Mouse (Mus musculus) limb, embryonic 12.5 days (tissue): ENCODE measurements around the gene Slc12a8. TPM values are rescaled to one million over a fixed set of nuclear protein-coding genes. Genes with fewer than 3 reads are reported as not detected.
A peak's percentile ranks its signal among the peaks of the same experiment; 100 is the strongest.

Experiments
- ATAC-seq: fragments of 200-750 bp; cut with Nextera tagmentation; 2 replicates; pipeline ENCODE4 v1.8.0; 2017; ENCODE audit warnings: low read depth, moderate TSS enrichment; ENCODE audit not compliant: insufficient number of reproducible peaks, insufficient read depth, low FRiP score, low TSS enrichment
- H3K27ac ChIP-seq: fragments of 300-500 bp; sonication (generic); 2 replicates; pipeline ENCODE4 v1.5.1; 2016; ENCODE audit warnings: mild to moderate bottlenecking, moderate library complexity
- H3K27me3 ChIP-seq: fragments of 300-500 bp; sonication (generic); 2 replicates; pipeline ENCODE4 v1.6.1; 2016; ENCODE audit warnings: mild to moderate bottlenecking, moderate library complexity
- H3K36me3 ChIP-seq: fragments of 300-500 bp; sonication (generic); 2 replicates; pipeline ENCODE4 v1.6.1; 2016; ENCODE audit warnings: mild to moderate bottlenecking, moderate library complexity
- H3K4me1 ChIP-seq: fragments of 300-500 bp; sonication (generic); replicated peaks from 2 replicates; pipeline ENCODE4 v1.6.1; 2016
- H3K4me2 ChIP-seq: fragments of 300-500 bp; sonication (generic); 2 replicates; pipeline ENCODE4 v1.6.1; 2016; ENCODE audit warnings: mild to moderate bottlenecking, moderate library complexity
- H3K4me3 ChIP-seq: fragments of 300-500 bp; sonication (generic); replicated peaks from 2 replicates; pipeline ENCODE4 v1.5.1; 2016; ENCODE audit warnings: mild to moderate bottlenecking
- H3K9ac ChIP-seq: fragments of 300-500 bp; sonication (generic); replicated peaks from 2 replicates; pipeline ENCODE4 v1.6.1; 2016; ENCODE audit warnings: mild to moderate bottlenecking, moderate library complexity
- H3K9me3 ChIP-seq: fragments of 300-500 bp; sonication (generic); 2 replicates; pipeline ENCODE4 v1.6.1; 2016; ENCODE audit warnings: mild to moderate bottlenecking, moderate library complexity
- WGBS: fragments of 180-500 bp; shearing (Covaris S2); methylation state at CpG from one replicate; pipeline ENCODE4 v1.1.7; 2016; 5-methylcytosine and 5-hydroxymethylcytosine counted together
- polyA plus RNA-seq: library from polyadenylated mRNA; unstranded; fragments of >200 nt; fragmentation: Nextera tagmentation; extraction: Ambion mirVana; gene quantifications from 2 replicates; pipeline ENCODE4 v1.2.1, GENCODE M21; 2016

Gene Slc12a8
- polyA plus RNA-seq, 1 experiment from 2014 or later: 0.45 TPM

DNA sequence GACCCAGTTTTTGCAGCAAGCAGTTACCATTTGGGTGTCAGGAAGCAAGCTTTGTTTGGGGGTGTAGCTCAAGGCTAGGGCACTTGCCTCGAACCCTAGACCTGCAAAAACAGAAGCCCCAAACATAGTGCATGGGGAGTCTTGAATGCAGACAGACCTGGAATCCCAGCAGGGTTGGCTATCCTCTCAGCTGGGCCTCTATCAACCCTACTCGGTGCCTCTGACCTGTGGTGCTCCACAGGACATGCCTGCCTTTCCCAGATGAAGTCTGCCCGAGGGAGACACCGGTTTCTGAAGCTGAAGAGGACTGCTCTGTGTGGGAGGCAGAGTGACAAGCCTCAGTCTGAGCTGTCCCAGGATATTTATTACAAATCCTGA lies 67.9 kb downstream of the Slc12a8 start:
- ATAC-seq: 0 out of 2 replicates have a peak, but pooled peaks have one; percentile 13
- no peak overlapping the region for H3K4me2 ChIP-seq

DNA sequence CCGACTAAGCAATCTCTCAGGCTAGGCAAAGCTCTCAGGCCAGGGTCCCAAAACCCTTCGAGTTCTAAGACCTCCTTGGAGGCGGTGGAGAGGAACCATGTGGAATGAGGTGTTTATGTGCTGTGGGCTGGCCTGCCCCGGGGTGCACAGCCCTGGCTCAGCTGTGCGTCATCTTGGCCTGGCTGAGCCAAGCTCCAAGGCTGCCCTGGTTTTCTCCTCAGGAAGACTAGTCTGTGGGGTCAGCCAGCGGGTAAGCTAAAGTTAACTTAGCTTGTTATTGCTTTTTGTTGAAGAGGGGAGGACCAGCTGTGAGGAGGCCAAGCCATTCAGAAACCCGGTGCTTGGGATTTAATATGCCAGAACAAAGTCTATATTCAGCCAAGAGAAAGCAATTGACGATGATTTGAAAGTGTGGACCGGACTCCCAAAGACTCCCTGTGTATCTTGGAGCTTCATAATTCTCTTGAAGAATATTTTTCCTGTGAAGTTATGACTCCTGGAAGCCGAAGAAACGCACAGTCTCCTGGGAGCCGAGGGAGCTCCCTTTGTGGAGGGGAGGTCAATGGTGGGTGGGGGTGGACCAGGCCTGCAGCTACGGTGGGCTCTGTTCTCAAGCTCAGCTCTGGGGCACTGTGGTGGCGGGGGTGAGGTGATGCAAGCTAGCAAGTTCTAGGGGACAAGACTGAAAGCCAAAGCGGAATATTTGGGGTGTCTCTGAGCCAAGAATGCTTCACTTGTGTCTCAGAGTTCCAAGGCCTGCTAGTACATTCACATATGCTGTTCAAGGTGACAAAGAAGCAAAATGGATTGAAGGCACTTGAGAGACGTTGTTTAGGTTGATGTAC lies 70.4 kb downstream of the Slc12a8 start:
- no peaks in the 10 kb centered on the region for H3K9me3 ChIP-seq
- H3K4me1 ChIP-seq: peaks cover 49% of the 10 kb centered on the region
- no peak overlapping the region for H3K4me3 ChIP-seq
- no peak overlapping the region for H3K4me2 ChIP-seq
- WGBS: 60% methylated on average over 16 of the region's 16 CpGs
- ATAC-seq: peak; percentile 45
- H3K9ac ChIP-seq: no peak overlapping the region
- H3K27me3 ChIP-seq: no peaks in the 10 kb centered on the region
- peak overlapping the region; percentile 64; the same call in 1 of the 2 replicates for H3K27ac ChIP-seq
- H3K36me3 ChIP-seq: no peaks in the 10 kb centered on the region

More for the DNA sequence above, 67.9 kb downstream of the Slc12a8 start:
- no peak overlapping the region; the same call in 1 of the 2 replicates for H3K9ac ChIP-seq
- H3K4me3 ChIP-seq: no peak overlapping the region
- H3K4me1 ChIP-seq: peaks cover 65% of the 10 kb centered on the region
- 26% methylated on average over 4 of the region's 4 CpGs for WGBS
- no peaks in the 10 kb centered on the region for H3K9me3 ChIP-seq
- H3K27me3 ChIP-seq: no peaks in the 10 kb centered on the region
- H3K36me3 ChIP-seq: no peaks in the 10 kb centered on the region
- H3K27ac ChIP-seq: peak overlapping the region; percentile 86

DNA sequence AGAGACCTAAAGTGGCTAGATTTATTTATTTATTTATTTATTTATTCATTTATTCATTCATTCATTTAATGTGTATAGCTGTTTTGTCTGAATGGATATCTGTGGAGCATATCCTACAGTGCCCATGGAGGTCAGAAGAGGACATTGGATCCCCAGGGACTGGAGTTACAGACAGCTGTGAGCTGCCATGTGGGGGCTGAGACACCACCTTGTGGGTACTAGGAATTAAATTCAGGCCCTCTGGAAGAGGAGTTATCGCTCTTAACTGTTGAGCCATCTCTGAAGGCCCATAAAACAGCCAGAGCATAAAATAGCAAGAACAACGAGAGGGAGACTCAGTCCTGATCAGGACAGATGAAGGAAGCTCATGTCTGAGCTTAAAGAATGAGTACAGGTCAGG lies 71.7 kb downstream of the Slc12a8 start:
- Histone ChIP-seq H3K9me3 (no peaks in the 10 kb centered on the region), H3K9ac (no peak overlapping the region), H3K36me3 (no peaks in the 10 kb centered on the region), H3K27me3 (no peaks in the 10 kb centered on the region), H3K27ac (no peak overlapping the region), H3K4me1 (peaks cover 44% of the 10 kb centered on the region), H3K4me2 (no peak overlapping the region), H3K4me3 (no peak overlapping the region)
- no peak for ATAC-seq
- WGBS: 34% methylated on average over 2 of the region's 2 CpGs

DNA sequence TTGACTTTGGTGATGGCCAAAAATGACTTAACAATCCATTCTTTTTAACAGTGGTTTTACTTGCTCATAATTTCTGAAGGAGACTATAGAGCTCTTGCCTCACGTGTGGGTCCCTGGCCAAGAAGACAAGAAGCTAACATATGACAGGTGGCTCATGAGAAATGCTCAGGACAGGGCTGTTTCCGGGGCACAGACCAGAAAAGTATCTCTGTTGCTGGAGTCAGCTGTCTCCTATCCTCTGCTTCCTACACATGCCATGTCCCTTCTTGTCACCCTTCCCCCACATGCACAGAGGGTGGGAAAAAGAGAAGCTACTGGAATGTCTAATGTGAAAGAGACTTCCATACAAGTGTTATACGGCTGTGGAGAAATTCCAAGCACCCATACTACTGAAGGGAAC lies 73.3 kb downstream of the Slc12a8 start:
- ATAC-seq: no peak
- H3K9ac ChIP-seq: no peak overlapping the region
- no peaks in the 10 kb centered on the region for H3K27me3 ChIP-seq
- peaks cover 35% of the 10 kb centered on the region for H3K4me1 ChIP-seq
- no peak overlapping the region for H3K27ac ChIP-seq
- H3K36me3 ChIP-seq: no peaks in the 10 kb centered on the region
- whole genome bisulfite sequencing: 80% methylated on average over 3 of the region's 3 CpGs
- no peak overlapping the region for H3K4me3 ChIP-seq
- no peaks in the 10 kb centered on the region for H3K9me3 ChIP-seq
- no peak overlapping the region for H3K4me2 ChIP-seq

DNA sequence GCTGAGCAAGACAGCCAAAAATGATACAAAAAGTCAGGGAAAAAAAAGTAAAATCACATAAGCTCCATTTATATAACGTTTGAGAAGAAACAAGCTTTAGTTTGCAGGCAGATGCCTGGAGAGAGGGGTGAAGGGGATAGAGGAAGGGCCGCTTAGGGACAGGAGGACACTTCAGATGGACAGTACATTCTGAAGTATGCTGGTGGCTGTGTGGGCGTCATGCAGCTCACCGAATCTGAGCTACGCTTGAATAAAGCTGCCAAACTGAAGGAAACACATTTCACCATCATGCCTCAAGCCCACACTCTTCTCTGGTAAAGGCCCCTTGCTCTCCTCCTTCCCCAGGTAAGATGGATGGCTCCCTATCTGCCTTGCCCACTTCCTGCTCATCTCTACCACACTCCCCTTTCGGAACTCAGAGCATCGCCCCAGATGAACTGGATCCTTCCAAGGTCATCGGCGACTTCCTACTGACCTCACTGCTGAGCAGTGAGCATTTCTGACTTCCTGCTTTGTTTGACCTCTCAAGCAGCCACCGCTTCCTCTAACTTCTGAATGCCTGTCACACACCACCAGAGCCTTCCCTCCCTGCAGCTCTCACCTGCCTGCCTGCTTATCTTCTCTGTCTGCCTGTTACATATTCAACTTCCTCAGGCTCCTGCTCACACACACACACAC lies 74.4 kb downstream of the Slc12a8 start:
- H3K27ac ChIP-seq: peak overlapping the region; percentile 29; the same call in 1 of the 2 replicates
- no peak overlapping the region for H3K4me3 ChIP-seq

DNA sequence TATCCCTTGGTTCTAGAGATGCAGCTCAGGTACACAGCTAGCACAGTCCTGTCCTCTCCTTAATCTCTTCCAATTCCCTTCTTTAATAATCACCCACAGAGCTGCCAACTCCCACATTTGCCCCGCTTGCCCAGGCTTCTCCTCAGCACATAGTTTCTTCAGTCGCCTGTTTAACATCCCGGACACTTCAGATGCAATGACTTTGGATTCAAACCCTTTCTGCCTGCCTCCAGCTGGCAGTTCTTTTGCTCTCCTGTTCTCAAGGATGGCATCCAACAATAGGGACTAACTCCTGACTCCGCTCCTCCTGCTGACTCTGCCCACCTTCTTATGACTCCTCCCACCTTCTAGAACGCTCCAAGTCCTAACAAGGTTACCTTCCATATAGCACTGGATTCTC lies 75.2 kb downstream of the Slc12a8 start:
- H3K4me2 ChIP-seq: no peak overlapping the region
- 92% methylated on average over 5 of the region's 5 CpGs for WGBS
- peaks cover 20% of the 10 kb centered on the region for H3K4me1 ChIP-seq
- H3K36me3 ChIP-seq: no peaks in the 10 kb centered on the region
- no peaks in the 10 kb centered on the region for H3K27me3 ChIP-seq
- ATAC-seq: no peak
- H3K9ac ChIP-seq: no peak overlapping the region
- no peaks in the 10 kb centered on the region for H3K9me3 ChIP-seq
- peak overlapping the region; percentile 29; the same call in 1 of the 2 replicates for H3K27ac ChIP-seq
- no peak overlapping the region for H3K4me3 ChIP-seq

More for the DNA sequence above, 74.4 kb downstream of the Slc12a8 start:
- Histone ChIP-seq H3K27me3 (no peaks in the 10 kb centered on the region), H3K9me3 (no peaks in the 10 kb centered on the region), H3K9ac (no peak overlapping the region), H3K36me3 (no peaks in the 10 kb centered on the region), H3K4me1 (peaks cover 27% of the 10 kb centered on the region), H3K4me2 (no peak overlapping the region)
- ATAC-seq: no peak
- 89% methylated on average over 10 of the region's 10 CpGs for WGBS

DNA sequence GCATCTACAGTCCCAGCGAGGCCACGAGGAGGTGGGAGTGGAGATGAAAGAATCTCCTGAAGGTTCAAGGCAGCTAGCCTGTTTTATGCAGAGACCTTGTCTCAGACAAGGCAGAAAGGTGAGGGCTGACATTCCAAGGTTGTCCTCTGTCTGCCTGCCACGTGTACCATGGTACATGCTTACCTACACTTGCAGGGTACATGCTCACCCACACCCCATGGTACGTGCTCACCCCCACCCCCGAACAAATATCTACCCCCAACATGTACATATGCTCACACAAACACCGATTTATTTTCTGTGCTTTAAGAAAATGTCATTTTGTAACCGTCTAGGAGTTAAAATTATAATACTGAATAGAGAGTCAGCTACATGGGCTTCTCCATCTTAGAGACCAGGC lies 76.3 kb downstream of the Slc12a8 start:
- no peak for ATAC-seq
- WGBS: 85% methylated on average over 7 of the region's 7 CpGs
- Histone ChIP-seq H3K4me3 (no peak overlapping the region), H3K27ac (no peak overlapping the region), H3K27me3 (no peaks in the 10 kb centered on the region), H3K4me1 (peaks cover 11% of the 10 kb centered on the region; the same call in 1 of the 2 replicates), H3K9ac (no peak overlapping the region), H3K36me3 (no peaks in the 10 kb centered on the region), H3K9me3 (no peaks in the 10 kb centered on the region), H3K4me2 (no peak overlapping the region)

DNA sequence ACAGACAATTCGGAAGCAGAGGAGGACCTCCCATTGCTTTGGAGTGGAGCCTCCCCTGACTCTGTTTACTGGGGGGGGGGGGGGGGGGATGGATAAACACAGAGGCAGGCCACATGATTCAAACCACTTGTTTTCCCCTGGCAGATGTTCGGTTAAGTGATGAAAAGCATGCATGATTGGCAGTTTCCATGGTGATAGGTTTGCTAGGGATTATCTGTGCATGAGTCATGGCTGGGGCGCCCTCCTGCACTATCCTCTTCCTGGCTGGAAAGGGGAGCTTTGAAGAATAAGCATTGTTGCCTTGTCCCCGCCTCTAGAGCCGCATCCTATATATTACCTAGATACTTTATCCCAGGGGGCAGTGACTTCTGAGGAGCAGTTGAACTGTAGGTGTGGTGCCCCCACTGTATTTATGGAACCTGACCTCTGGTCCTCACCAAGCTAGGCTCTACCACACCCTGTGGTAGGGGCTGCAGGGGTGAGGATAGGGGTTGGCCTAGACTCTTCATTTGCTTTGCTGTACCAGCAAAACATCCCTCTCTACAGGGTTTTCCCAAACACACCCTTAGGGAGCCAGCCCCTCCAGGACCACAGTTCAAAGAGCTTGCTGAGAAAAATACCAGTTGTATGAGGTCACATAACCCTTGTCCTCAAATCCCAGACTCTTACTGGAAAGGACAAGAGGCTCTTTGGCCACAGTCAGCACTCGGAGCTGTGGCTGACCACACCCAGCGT lies 77.1 kb downstream of the Slc12a8 start:
- no peak overlapping the region for H3K4me3 ChIP-seq
- ATAC-seq: no peak; the same call in 1 of the 2 replicates
- no peak overlapping the region for H3K4me2 ChIP-seq
- no peak overlapping the region for H3K27ac ChIP-seq
- no peaks in the 10 kb centered on the region for H3K9me3 ChIP-seq
- 65% methylated on average over 7 of the region's 7 CpGs for WGBS
- H3K4me1 ChIP-seq: peaks cover 7% of the 10 kb centered on the region; the same call in 1 of the 2 replicates
- no peaks in the 10 kb centered on the region for H3K36me3 ChIP-seq
- H3K9ac ChIP-seq: no peak overlapping the region
- no peaks in the 10 kb centered on the region for H3K27me3 ChIP-seq

DNA sequence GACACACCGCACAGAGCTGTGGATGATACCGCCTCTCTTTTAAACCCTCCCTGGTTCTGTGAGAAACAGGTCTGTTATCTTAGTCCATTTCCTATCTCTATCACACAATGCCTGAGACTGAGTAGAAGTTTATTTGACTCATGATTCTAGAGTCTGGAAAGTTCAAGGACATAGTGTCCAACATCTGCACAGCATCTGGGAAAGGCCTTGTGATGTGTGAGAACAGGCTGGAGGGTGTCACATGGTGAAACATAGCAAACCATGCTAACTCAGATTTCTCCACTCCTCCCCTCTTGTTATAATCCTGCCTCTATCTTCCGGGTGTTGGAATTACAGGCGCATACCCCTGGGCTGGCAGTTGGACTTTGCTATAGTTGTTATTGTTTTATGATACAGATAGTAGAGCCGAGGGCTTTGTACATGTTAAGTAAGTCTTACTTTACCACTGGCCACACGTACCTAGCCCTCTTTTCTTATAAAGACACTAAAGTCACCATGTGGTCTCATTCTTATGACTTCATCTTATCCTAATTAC lies 78.2 kb downstream of the Slc12a8 start:
- H3K4me2 ChIP-seq: no peak overlapping the region
- WGBS: 89% methylated on average over 6 of the region's 6 CpGs
- no peak overlapping the region for H3K4me3 ChIP-seq
- no peaks in the 10 kb centered on the region for H3K27me3 ChIP-seq
- no peak overlapping the region for H3K9ac ChIP-seq
- H3K4me1 ChIP-seq: peaks cover 7% of the 10 kb centered on the region; the same call in 1 of the 2 replicates
- no peaks in the 10 kb centered on the region for H3K36me3 ChIP-seq
- H3K27ac ChIP-seq: no peak overlapping the region
- no peaks in the 10 kb centered on the region for H3K9me3 ChIP-seq
- no peak for ATAC-seq

DNA sequence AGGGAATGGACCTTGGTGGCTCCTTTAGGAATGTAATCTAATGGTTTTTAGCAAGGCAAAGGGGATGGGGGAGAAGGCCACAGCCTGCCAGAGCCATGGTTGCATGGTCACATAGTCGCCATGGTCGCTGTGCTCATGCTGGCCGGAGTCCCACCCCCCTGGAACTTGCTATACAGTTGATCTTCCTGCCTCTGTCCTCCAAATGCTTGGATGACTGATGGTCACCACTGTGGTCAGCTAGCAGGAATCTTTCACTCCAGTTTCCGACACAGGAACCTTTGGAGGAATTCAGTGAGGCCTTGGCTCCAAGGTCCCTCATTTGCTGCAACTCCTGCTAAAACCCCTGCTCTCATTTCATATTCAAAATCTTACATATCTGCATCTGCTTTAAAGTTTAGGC lies 79.1 kb downstream of the Slc12a8 start:
- no peak overlapping the region for H3K27ac ChIP-seq
- H3K27me3 ChIP-seq: no peaks in the 10 kb centered on the region
- no peak overlapping the region for H3K4me3 ChIP-seq
- H3K4me2 ChIP-seq: no peak overlapping the region
- no peaks in the 10 kb centered on the region for H3K36me3 ChIP-seq
- peaks cover 7% of the 10 kb centered on the region; the same call in 1 of the 2 replicates for H3K4me1 ChIP-seq
- H3K9ac ChIP-seq: no peak overlapping the region
- no peak for ATAC-seq
- 85% methylated on average over 4 of the region's 4 CpGs for WGBS
- H3K9me3 ChIP-seq: no peaks in the 10 kb centered on the region

DNA sequence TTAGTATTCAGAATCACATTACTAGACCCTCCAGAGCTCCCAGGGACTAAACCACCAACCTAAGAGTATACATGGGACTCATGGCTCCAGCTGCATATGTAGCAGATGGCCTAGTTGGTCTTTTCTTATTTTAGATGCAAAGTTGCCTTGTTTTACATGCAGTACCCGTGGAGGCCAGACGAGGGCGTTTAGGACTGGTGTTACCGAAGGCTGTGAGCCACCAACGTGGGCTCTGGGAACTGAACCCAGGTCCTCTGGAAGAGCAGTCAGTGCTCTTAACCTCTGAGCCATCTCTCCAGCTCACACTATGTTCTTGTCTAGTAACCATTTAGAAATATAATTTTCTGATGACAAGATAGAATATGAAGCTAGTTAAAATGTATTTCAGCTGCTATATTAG lies 83.1 kb downstream of the Slc12a8 start:
- Histone ChIP-seq H3K27me3 (no peaks in the 10 kb centered on the region), H3K4me3 (no peak overlapping the region), H3K9ac (no peak overlapping the region), H3K9me3 (no peaks in the 10 kb centered on the region), H3K4me2 (no peak overlapping the region), H3K27ac (no peak overlapping the region), H3K36me3 (no peaks in the 10 kb centered on the region), H3K4me1 (no peaks in the 10 kb centered on the region)
- 31% methylated on average over 5 of the region's 5 CpGs for WGBS
- no peak for ATAC-seq
